Mouse (Mus musculus) duodenum, adult 2 months (tissue): ENCODE data around the gene Stc2. TPM values are rescaled to one million over a fixed set of nuclear protein-coding genes. Genes with fewer than 3 reads are reported as not detected.

Source experiments
- polyA plus RNA-seq: library from polyadenylated mRNA; depleted of rRNA; stranded (reverse); fragments of >200 nt; gene quantifications from 2 replicates; pipeline ENCODE4 v1.2.3, GENCODE M21; 2012; ENCODE audit warnings: low replicate concordance; rRNA removed

Stc2 gene
- 1.3 and 2.2 TPM in 2 replicates for polyA plus RNA-seq

GRCm38 (mm10) chr11:31369648-31370286 lies at the start of gene Stc2:
TSS of gene Stc2 (minus strand) at chr11:31370074.

Other genes starting within 250 kb of the Stc2 start
- gene Gm17332, start 187.6 kb downstream of the Stc2 start, polyA plus RNA-seq, result not detected in 2 replicates